Mouse (Mus musculus) MEL (cell line): ENCODE data around the gene Fosl2. TPM values are rescaled to one million over a fixed set of nuclear protein-coding genes. Genes with fewer than 3 reads are reported as not detected.

ENCODE experiments used
- DNase-seq: peaks from one replicate; pipeline ENCODE4 v3.0.0; 2011; ENCODE audit warnings: low read depth, low spot score
- H3K27ac ChIP-seq: 2 replicates; pipeline ENCODE4 v1.5.1; 2012; ENCODE audit warnings: low read depth, mild to moderate bottlenecking, control low read depth, low read length, moderate library complexity; ENCODE audit not compliant: control insufficient read depth
- H3K27me3 ChIP-seq, 2 experiments: fragments of 150-350 bp in 1 of 2; sonication (generic) in 1 of 2; 2 replicates each; pipeline ENCODE4 v1.6.1; 2012; ENCODE audit warnings: low read length in 2 of 2, mild to moderate bottlenecking in 2 of 2, improper control_type of control experiment in 1 of 2, moderate library complexity in 1 of 2; ENCODE audit not compliant: insufficient read depth in 2 of 2, control insufficient read depth in 1 of 2
- H3K36me3 ChIP-seq, 2 experiments: 2 replicates each; pipeline ENCODE4 v1.6.1; 2012 to 2014; ENCODE audit warnings: low read length in 2 of 2, improper control_type of control experiment in 1 of 2, inconsistent platforms in 1 of 2, mild to moderate bottlenecking in 1 of 2; ENCODE audit not compliant: insufficient read depth in 2 of 2, control insufficient read depth in 1 of 2
- H3K4me1 ChIP-seq, 2 experiments: fragments of 150-350 bp in 1 of 2; sonication (generic) in 1 of 2; 2 replicates each; pipeline ENCODE4 v1.6.1; 2012; ENCODE audit warnings: low read length in 2 of 2, improper control_type of control experiment in 1 of 2, mild to moderate bottlenecking in 1 of 2; ENCODE audit not compliant: insufficient read depth in 2 of 2, control insufficient read depth in 1 of 2
- H3K4me3 ChIP-seq, 2 experiments: fragments of 150-350 bp in 1 of 2; sonication (generic) in 1 of 2; 2 replicates each; pipeline ENCODE4 v1.5.1; 2012; ENCODE audit warnings: low read depth in 2 of 2, low read length in 2 of 2, mild to moderate bottlenecking in 2 of 2, moderate library complexity in 2 of 2, control low read depth in 1 of 2, improper control_type of control experiment in 1 of 2; ENCODE audit not compliant: control insufficient read depth in 1 of 2, insufficient read depth in 1 of 2
- H3K79me2 ChIP-seq: 2 replicates; pipeline ENCODE4 v1.6.1; 2012; ENCODE audit warnings: mild to moderate bottlenecking, low read length, moderate library complexity; ENCODE audit not compliant: control insufficient read depth, poor library complexity, insufficient read depth
- H3K9ac ChIP-seq: 2 replicates; pipeline ENCODE4 v1.6.1; 2012; ENCODE audit warnings: low read depth, mild to moderate bottlenecking, control low read depth, low read length, moderate library complexity; ENCODE audit not compliant: control insufficient read depth, poor library complexity, severe bottlenecking
- H3K9me3 ChIP-seq: fragments of 150-350 bp; sonication (generic); replicated peaks from 2 replicates; pipeline ENCODE4 v1.6.1; 2012; ENCODE audit warnings: mild to moderate bottlenecking, low read length, improper control_type of control experiment, moderate library complexity; ENCODE audit not compliant: insufficient read depth
- GATA1 ChIP-seq: IDR thresholded peaks from 2 replicates; pipeline ENCODE4 v1.6.1; 2011; ENCODE audit warnings: low read depth, low read length, improper control_type of control experiment
- POLR2AphosphoS2 ChIP-seq: IDR thresholded peaks from 2 replicates; pipeline ENCODE4 v1.6.1; 2011; ENCODE audit warnings: low read length, improper control_type of control experiment
- ZKSCAN1 ChIP-seq: IDR thresholded peaks from 2 replicates; pipeline ENCODE4 v1.6.1; 2012; ENCODE audit warnings: low read depth, mild to moderate bottlenecking, inconsistent platforms, low read length, improper control_type of control experiment, moderate library complexity
- polyA plus RNA-seq, 2 experiments: library from polyadenylated mRNA; stranded (reverse) in 1 of 2; unstranded in 1 of 2; fragments of >175 nt in 1 of 2; fragments of >200 nt in 1 of 2; gene quantifications; 2 replicates each; pipeline versions ENCODE4 v1.2.1 to v1.2.4; 2012; ENCODE audit warnings: low replicate concordance in 2 of 2, low read depth in 1 of 2; ENCODE audit not compliant: insufficient read length in 2 of 2, insufficient read depth in 1 of 2, missing spikeins in 1 of 2
- total RNA-seq: library from RNA; depleted of rRNA; stranded (reverse); fragments of 300-350 nt; gene quantifications from 2 replicates; pipeline ENCODE4 v1.2.3, GENCODE M21; 2012; rRNA removed

The Fosl2 gene
- total and polyA plus RNA-seq, 3 experiments: 3.3 to 22.1 (median 12.0) TPM

DNA sequence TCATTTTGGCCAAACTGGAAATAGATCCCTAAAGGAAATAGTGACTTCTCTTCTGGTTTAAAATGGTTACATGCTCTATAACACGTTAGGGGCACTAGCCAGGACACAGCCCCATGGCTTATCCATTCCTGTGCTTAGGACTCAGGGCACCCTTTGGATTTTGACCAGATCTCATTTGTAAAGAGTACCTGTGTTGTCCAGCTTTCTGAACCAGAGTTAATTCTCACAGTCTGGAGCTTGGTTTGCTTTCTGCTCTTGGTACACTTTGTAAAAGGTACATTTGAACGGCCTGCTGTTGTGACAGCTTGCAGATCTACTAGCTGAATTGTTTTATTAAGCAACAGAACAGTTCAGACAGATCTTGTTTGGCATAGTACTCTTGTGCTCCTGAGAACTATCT lies 71.1 kb downstream of the Fosl2 start:
- H3K36me3 ChIP-seq: no peaks in the 10 kb centered on the region
- no peak overlapping the region for H3K4me3 ChIP-seq
- H3K9me3 ChIP-seq: no peaks in the 10 kb centered on the region
- H3K79me2 ChIP-seq: no peaks in the 10 kb centered on the region
- no peak for DNase-seq
- H3K27ac ChIP-seq: no peak overlapping the region
- TF ChIP-seq GATA1 (no peak), POLR2AphosphoS2 (no peak), ZKSCAN1 (no peak)
- TF ChIP-seq, all 39 proteins: peak for 0
- Histone ChIP-seq H3K9ac (no peak overlapping the region), H3K4me1 (no peaks in the 10 kb centered on the region), H3K27me3 (peaks cover 14 to 39% of the 10 kb centered on the region in 2 experiments)

Other genes starting within 250 kb of the Fosl2 start
- not detected in 2 replicates for gene Plb1, start 96.9 kb downstream of the Fosl2 start, total RNA-seq
- gene Plb1, start 96.9 kb downstream of the Fosl2 start, polyA plus RNA-seq: not detected